Mouse (Mus musculus): ENCODE data around the gene Chrd. TPM values are rescaled to one million over a fixed set of nuclear protein-coding genes. Genes with fewer than 3 reads are reported as not detected.

Gene Chrd
- total RNA-seq (2021) = 1 to 10 TPM; 2.1 to 3.1 TPM
- long read RNA-seq, experiment 1, partial matches to known transcripts = 1 of 4 reads
- long read RNA-seq, experiment 1, other reads (novel, unspliced or antisense) = 1 of 4 reads
- long read RNA-seq, experiment 2, partial matches to known transcripts = 0 of 1 reads
- long read RNA-seq, experiment 2, other reads (novel, unspliced or antisense) = 1 of 1 reads

- peak; percentile 81 for DNase-seq (ENCODE audit: low spot score)
Measured at GRCm38 (mm10) chr16:20732925-20733730, at the start of gene Chrd. TSS of gene Chrd (plus strand) at chr16:20733127.

- DNase-seq (ENCODE audit: low spot score) = no peak
Measured at GRCm38 (mm10) chr16:20690774-20691173, 42.2 kb upstream of the Chrd start.

- DNase-seq (ENCODE audit: low spot score) = no peak
Measured at GRCm38 (mm10) chr16:20691617-20692016, 41.3 kb upstream of the Chrd start.

- no peak for DNase-seq (ENCODE audit: low spot score)
Measured at GRCm38 (mm10) chr16:20692241-20692965, 40.5 kb upstream of the Chrd start.

- peak; percentile 89 for DNase-seq (ENCODE audit: low spot score)
Measured at GRCm38 (mm10) chr16:20693111-20693701, 39.7 kb upstream of the Chrd start, which contains the start of gene Fam131a. TSS of gene Fam131a (plus strand) at chr16:20693241.

- peak; percentile 83 for DNase-seq (ENCODE audit: low spot score)
Measured at GRCm38 (mm10) chr16:20694781-20695180, 38.1 kb upstream of the Chrd start.

GRCm38 (mm10) chr16:20695622-20696323 lies 37.2 kb upstream of the Chrd start:
- DNase-seq (ENCODE audit: low spot score) = peak; percentile 84

- DNase-seq (ENCODE audit: low spot score) = no peak
Measured at GRCm38 (mm10) chr16:20699266-20699665, 33.7 kb upstream of the Chrd start.

GRCm38 (mm10) chr16:20700036-20700435 lies 32.9 kb upstream of the Chrd start:
- DNase-seq (ENCODE audit: low spot score) = no peak

- no peak for DNase-seq (ENCODE audit: low spot score)
Measured at GRCm38 (mm10) chr16:20701316-20701715, 31.6 kb upstream of the Chrd start.

- DNase-seq (ENCODE audit: low spot score) = no peak
Measured at GRCm38 (mm10) chr16:20701729-20702521, 31.0 kb upstream of the Chrd start.

GRCm38 (mm10) chr16:20702522-20702893 lies 30.4 kb upstream of the Chrd start:
- DNase-seq (ENCODE audit: low spot score) = peak; percentile 54

- no peak for DNase-seq (ENCODE audit: low spot score)
Measured at GRCm38 (mm10) chr16:20703071-20703470, 29.9 kb upstream of the Chrd start.

GRCm38 (mm10) chr16:20703699-20704400 lies 29.1 kb upstream of the Chrd start:
- DNase-seq (ENCODE audit: low spot score) = no peak

GRCm38 (mm10) chr16:20705786-20706185 lies 27.1 kb upstream of the Chrd start:
- no peak for DNase-seq (ENCODE audit: low spot score)

GRCm38 (mm10) chr16:20706407-20707055 lies 26.4 kb upstream of the Chrd start:
- no peak for DNase-seq (ENCODE audit: low spot score)

- DNase-seq (ENCODE audit: low spot score) = no peak
Measured at GRCm38 (mm10) chr16:20708220-20708938, 24.5 kb upstream of the Chrd start.

GRCm38 (mm10) chr16:20708939-20709734 lies 23.8 kb upstream of the Chrd start:
- no peak for DNase-seq (ENCODE audit: low spot score)
